Mouse (Mus musculus): ENCODE measurements at regions not wholly inside any gene's neighbourhood (a gene's known extent, or its start where the extent isn't known, plus 50 kb on each side); places are given as distances from the start of the nearest gene placed in this dataset.
"Not testable (repeated sequence)": the region's sequence is repeated elsewhere in the genome, so short reads cannot be mapped to it uniquely, and the experiment has no call there.

- Histone ChIP-seq H3K36me3 (no peaks in the 10 kb centered on the region), H3K27me3 (ENCODE audit: low read depth, poor library complexity, severe bottlenecking) (no peaks in the 10 kb centered on the region), H3K27ac (peak overlapping the region; percentile 44; the same call in 1 of the 2 replicates), H3K9me3 (replicated peaks) (no peaks in the 10 kb centered on the region), H3K4me1 (peaks cover 10% of the 10 kb centered on the region), H3K4me3 (no peak overlapping the region)
- DNase-seq (ENCODE audit: low spot score): peak; percentile 34
- WGBS: 60% methylated on average over 22 of the region's 22 CpGs
These were observed 235.0 kb upstream of the Irx1 start for GRCm38 (mm10) chr13:72198341-72199105.

- Histone ChIP-seq H3K9me3 (replicated peaks) (no peaks in the 10 kb centered on the region), H3K27ac (no peak overlapping the region), H3K27me3 (ENCODE audit: low read depth, poor library complexity, severe bottlenecking) (peaks cover 19% of the 10 kb centered on the region; the same call in 1 of the 2 replicates), H3K4me1 (peaks cover 26% of the 10 kb centered on the region), H3K36me3 (no peaks in the 10 kb centered on the region), H3K4me3 (no peak overlapping the region)
- no peak for DNase-seq (ENCODE audit: low spot score)
- WGBS: 67% methylated on average over 5 of the region's 5 CpGs
These were observed 246.0 kb upstream of the Irx1 start for GRCm38 (mm10) chr13:72209518-72209917.

DNA sequence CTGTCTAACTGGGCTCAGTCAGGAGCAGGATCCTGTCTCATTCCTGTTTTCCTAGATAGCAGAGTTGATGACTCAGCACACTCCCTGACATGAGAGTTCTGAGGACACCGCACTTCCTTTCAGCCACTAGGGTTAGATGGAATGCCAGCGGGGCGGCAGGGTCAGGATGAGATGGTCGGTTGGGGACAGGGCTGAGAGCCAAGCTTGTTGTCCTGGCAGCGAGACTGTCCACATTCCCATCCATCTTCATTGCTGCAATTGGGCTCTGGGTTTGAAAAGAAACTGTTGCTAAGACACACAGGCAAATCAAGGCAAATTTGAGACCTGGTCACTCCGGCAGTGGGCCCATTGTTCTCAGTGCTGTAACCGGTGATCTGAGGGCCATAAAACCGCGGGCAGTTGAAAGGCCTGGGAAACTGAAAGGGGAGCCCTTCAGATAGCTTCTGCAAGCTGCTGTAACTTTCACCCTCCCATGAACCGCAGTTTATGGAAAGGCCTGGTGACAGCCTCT, 246.5 kb upstream of the Irx1 start:
- H3K9me3 ChIP-seq (replicated peaks): no peaks in the 10 kb centered on the region
- 2% methylated on average over 10 of the region's 10 CpGs for WGBS
- H3K4me3 ChIP-seq: no peak overlapping the region
- peaks cover 19% of the 10 kb centered on the region; the same call in 1 of the 2 replicates for H3K27me3 ChIP-seq (ENCODE audit: low read depth, poor library complexity, severe bottlenecking)
- DNase-seq (ENCODE audit: low spot score): peak; percentile 47
- H3K36me3 ChIP-seq: no peaks in the 10 kb centered on the region
- peaks cover 26% of the 10 kb centered on the region for H3K4me1 ChIP-seq
- no peak overlapping the region for H3K27ac ChIP-seq

- Histone ChIP-seq H3K4me3 (no peak overlapping the region), H3K27me3 (ENCODE audit: low read depth, poor library complexity, severe bottlenecking) (peaks cover 19% of the 10 kb centered on the region; the same call in 1 of the 2 replicates), H3K27ac (no peak overlapping the region), H3K4me1 (peaks cover 26% of the 10 kb centered on the region), H3K36me3 (no peaks in the 10 kb centered on the region), H3K9me3 (replicated peaks) (no peaks in the 10 kb centered on the region)
- 40% methylated on average over 7 of the region's 7 CpGs for WGBS
- no peak for DNase-seq (ENCODE audit: low spot score)
These were observed 247.2 kb upstream of the Irx1 start for GRCm38 (mm10) chr13:72210474-72211309.

DNA sequence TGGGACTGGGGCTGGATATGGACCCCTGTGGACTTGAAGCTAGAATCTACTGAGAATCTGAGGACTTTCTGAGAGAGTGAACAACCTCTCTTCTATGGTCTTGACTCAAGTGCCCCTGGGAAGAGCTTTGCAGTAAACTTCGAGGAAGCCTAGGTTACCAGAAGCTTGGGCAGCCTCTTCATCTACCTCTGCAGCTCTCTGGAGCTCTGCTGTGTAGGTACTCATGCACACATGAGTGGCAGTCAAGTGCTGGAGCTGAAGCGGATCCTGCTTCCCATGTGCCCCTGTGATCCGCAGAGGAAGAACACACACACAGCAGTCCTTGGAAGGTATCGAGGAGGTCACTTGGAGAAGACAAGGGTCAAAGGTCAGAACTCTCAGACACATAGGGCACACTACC, 248.2 kb upstream of the Irx1 start:
- no peak for DNase-seq (ENCODE audit: low spot score)
- Histone ChIP-seq H3K4me1 (peaks cover 26% of the 10 kb centered on the region), H3K27ac (no peak overlapping the region), H3K4me3 (no peak overlapping the region), H3K36me3 (no peaks in the 10 kb centered on the region), H3K9me3 (replicated peaks) (no peaks in the 10 kb centered on the region), H3K27me3 (ENCODE audit: low read depth, poor library complexity, severe bottlenecking) (peaks cover 19% of the 10 kb centered on the region; the same call in 1 of the 2 replicates)
- WGBS: 78% methylated on average over 4 of the region's 4 CpGs

DNA sequence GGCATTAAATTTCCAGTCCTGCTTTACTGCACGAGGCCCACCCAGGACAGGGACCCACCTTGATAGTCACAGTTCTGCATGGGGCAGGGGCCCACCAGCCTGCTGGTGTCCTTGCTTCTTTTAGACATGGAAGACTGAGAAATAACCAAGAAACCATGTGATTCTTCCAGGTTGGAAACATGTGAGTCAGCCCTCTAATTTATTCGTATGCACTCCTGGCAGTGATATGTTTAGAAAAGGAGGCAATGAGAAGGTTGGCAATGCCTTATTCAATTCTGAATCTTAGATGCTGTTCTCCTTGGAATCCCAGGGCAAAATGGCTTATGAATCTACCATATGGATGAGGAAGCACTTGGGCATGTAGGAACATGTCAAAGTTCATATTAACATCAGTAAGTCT, 249.2 kb upstream of the Irx1 start:
- H3K27ac ChIP-seq: no peak overlapping the region
- WGBS: 82% methylated on average over 2 of the region's 2 CpGs
- H3K27me3 ChIP-seq (ENCODE audit: low read depth, poor library complexity, severe bottlenecking): peaks cover 19% of the 10 kb centered on the region; the same call in 1 of the 2 replicates
- peaks cover 26% of the 10 kb centered on the region for H3K4me1 ChIP-seq
- no peaks in the 10 kb centered on the region for H3K9me3 ChIP-seq (replicated peaks)
- H3K4me3 ChIP-seq: no peak overlapping the region
- H3K36me3 ChIP-seq: no peaks in the 10 kb centered on the region
- DNase-seq (ENCODE audit: low spot score): no peak

DNA sequence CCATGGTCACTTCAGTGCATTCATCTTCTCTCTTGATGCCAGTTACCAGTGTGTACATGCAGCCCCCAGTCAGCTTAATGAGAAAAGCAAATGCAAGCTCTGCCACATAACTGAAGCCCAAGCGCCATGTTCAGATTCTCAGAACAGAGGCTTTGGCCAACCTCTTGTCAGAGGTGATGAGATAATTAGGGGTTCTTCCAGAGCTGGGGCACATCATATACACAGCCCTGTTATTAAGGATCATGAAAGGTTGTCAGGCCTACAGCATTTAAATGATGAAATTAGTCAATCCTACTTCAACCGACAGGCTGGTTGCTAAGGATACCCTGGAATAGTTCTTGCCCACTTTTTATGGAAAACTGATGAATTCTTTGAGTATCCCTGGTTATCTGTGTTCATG, 255.8 kb upstream of the Irx1 start:
- Histone ChIP-seq H3K36me3 (no peaks in the 10 kb centered on the region), H3K4me3 (no peak overlapping the region), H3K4me1 (no peaks in the 10 kb centered on the region), H3K9me3 (replicated peaks) (no peaks in the 10 kb centered on the region), H3K27me3 (ENCODE audit: low read depth, poor library complexity, severe bottlenecking) (0 out of 2 replicates have a peak, but pooled peaks cover 8% of the 10 kb centered on the region), H3K27ac (no peak overlapping the region)
- 93% methylated on average over 2 of the region's 2 CpGs for WGBS
- no peak for DNase-seq (ENCODE audit: low spot score)

DNA sequence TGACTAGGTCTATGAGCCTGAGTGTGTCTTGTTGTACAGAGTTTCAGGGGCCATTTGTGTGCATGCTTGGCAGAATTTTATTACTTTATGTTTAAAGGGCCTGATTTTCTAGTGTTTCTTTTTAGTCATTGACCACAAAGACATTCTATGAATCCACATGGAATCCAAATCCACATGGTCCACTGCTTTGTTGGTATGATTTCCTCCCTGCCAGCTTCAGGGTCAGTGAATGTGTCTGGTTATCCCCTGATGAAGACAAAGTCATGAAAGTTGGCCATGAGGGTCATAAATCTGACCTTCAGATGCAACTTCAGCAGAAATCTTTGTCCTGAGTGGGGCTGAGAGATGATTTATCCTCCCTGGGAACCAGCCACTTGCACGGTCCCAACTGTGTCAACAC, 263.6 kb upstream of the Irx1 start:
- 95% methylated on average over 1 of the region's 1 CpGs for WGBS
- peaks cover 8% of the 10 kb centered on the region; the same call in 1 of the 2 replicates for H3K27me3 ChIP-seq (ENCODE audit: low read depth, poor library complexity, severe bottlenecking)
- no peaks in the 10 kb centered on the region for H3K9me3 ChIP-seq (replicated peaks)
- H3K36me3 ChIP-seq: no peaks in the 10 kb centered on the region
- no peaks in the 10 kb centered on the region for H3K4me1 ChIP-seq
- H3K4me3 ChIP-seq: no peak overlapping the region
- no peak overlapping the region for H3K27ac ChIP-seq
- DNase-seq (ENCODE audit: low spot score): no peak

GRCm38 (mm10) chr13:72231032-72231591, 267.6 kb upstream of the Irx1 start:
- peaks cover 7% of the 10 kb centered on the region; the same call in 1 of the 2 replicates for H3K27me3 ChIP-seq (ENCODE audit: low read depth, poor library complexity, severe bottlenecking)
- H3K36me3 ChIP-seq: no peaks in the 10 kb centered on the region
- H3K9me3 ChIP-seq (replicated peaks): no peaks in the 10 kb centered on the region
- no peaks in the 10 kb centered on the region for H3K4me1 ChIP-seq
- no peak overlapping the region for H3K27ac ChIP-seq
- WGBS: 67% methylated on average over 4 of the region's 4 CpGs
- no peak overlapping the region for H3K4me3 ChIP-seq
- DNase-seq (ENCODE audit: low spot score): no peak

DNA sequence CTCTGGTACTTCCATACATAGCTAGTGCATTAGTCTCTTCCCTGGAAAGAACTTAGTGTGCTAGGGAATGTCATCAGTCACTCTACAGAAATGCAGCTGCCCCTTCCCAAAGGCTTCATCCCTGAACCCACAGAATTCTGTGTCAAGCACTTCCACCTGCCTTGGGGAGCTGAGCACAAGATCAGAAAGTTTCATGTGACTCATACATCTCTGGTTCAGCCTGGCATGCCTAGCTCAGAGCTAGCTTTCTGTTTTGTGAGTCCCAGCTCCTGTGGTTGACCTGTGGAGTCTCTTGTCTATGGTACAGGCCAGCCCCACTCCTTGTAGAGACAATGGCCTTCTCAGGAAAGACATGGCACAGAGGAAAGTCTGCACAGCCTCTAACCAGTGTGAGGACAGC, 268.6 kb upstream of the Irx1 start:
- H3K4me1 ChIP-seq: no peaks in the 10 kb centered on the region
- no peak overlapping the region for H3K27ac ChIP-seq
- no peak overlapping the region for H3K4me3 ChIP-seq
- no peaks in the 10 kb centered on the region for H3K36me3 ChIP-seq
- no peak for DNase-seq (ENCODE audit: low spot score)
- peaks cover 7% of the 10 kb centered on the region; the same call in 1 of the 2 replicates for H3K27me3 ChIP-seq (ENCODE audit: low read depth, poor library complexity, severe bottlenecking)
- no peaks in the 10 kb centered on the region for H3K9me3 ChIP-seq (replicated peaks)

GRCm38 (mm10) chr13:72241919-72242318, 278.4 kb upstream of the Irx1 start:
- no peak for DNase-seq (ENCODE audit: low spot score)
- H3K4me3 ChIP-seq: no peak overlapping the region
- no peaks in the 10 kb centered on the region for H3K4me1 ChIP-seq
- WGBS: 77% methylated on average over 3 of the region's 3 CpGs
- no peak overlapping the region for H3K27ac ChIP-seq
- H3K27me3 ChIP-seq (ENCODE audit: low read depth, poor library complexity, severe bottlenecking): no peaks in the 10 kb centered on the region
- H3K9me3 ChIP-seq (replicated peaks): no peaks in the 10 kb centered on the region
- H3K36me3 ChIP-seq: no peaks in the 10 kb centered on the region

DNA sequence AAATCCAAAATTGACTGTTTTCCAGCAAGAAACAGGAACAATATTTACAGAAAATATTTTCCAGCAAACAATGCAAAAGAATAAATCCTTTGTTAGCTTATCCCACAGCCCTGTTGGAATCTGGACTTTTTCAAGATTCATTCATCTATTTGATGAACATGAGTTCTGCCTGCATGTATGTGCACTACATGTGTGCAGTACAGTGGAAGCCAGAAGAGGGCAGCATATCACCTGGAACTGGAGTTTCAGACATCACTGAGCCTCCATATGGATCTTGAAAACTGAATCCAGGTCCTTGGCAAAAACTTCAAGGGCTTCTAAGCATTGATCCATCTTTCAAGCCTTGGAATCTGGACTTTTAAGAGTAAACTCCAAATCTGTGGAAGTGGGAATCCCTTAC, 286.9 kb upstream of the Irx1 start:
- Histone ChIP-seq H3K36me3 (no peaks in the 10 kb centered on the region), H3K27me3 (ENCODE audit: low read depth, poor library complexity, severe bottlenecking) (no peaks in the 10 kb centered on the region), H3K4me1 (peaks cover 5% of the 10 kb centered on the region)

DNA sequence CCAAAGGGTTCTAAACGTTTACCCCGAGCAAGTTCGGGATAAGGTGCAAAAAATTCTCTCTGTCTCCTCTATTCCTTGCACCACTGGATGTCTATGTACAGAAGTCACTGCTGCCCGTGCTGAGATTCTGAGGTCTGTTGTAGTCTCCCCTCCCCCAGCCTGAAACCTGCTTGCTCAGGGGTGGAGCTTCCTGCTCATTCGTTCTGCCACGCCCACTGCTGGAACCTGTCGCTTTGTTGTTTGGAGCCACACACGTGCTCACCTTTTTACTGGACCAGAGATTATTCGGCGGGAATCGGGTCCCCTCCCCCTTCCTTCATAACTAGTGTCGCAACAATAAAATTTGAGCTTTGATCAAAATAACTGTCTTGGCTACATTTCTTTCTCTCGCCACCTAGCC, 289.7 kb upstream of the Irx1 start:
- WGBS: 54% methylated on average over 13 of the region's 13 CpGs
- H3K9me3 ChIP-seq (replicated peaks); H3K27me3 ChIP-seq (ENCODE audit: low read depth, poor library complexity, severe bottlenecking): not testable (repeated sequence)

More for the DNA sequence above, 286.9 kb upstream of the Irx1 start:
- H3K4me3 ChIP-seq: no peak overlapping the region
- H3K9me3 ChIP-seq (replicated peaks): no peaks in the 10 kb centered on the region
- no peak overlapping the region for H3K27ac ChIP-seq
- DNase-seq (ENCODE audit: low spot score): no peak

More for the DNA sequence above, 289.7 kb upstream of the Irx1 start:
- not testable (repeated sequence) for H3K4me3 ChIP-seq; DNase-seq (ENCODE audit: low spot score); H3K36me3 ChIP-seq; H3K27ac ChIP-seq; H3K4me1 ChIP-seq
